Mouse (Mus musculus) heart, postnatal 0 days (tissue): Measurements from ENCODE around the gene Sar1a. TPM values are rescaled to one million over a fixed set of nuclear protein-coding genes. Genes with fewer than 3 reads are reported as not detected.

Experiments used
- ATAC-seq: fragments of 200-750 bp; cut with Nextera tagmentation; 2 replicates; pipeline ENCODE4 v1.8.0; 2017; ENCODE audit warnings: low read depth, moderate number of reproducible peaks, moderate library complexity; ENCODE audit not compliant: insufficient read depth
- DNase-seq: peaks from one replicate; pipeline ENCODE4 v3.0.0-alpha.2; 2016; ENCODE audit warnings: low spot score
- H3K27ac ChIP-seq: fragments of 300-500 bp; sonication (generic); 2 replicates; pipeline ENCODE4 v1.5.1; 2014; ENCODE audit warnings: low read depth, mild to moderate bottlenecking
- H3K27me3 ChIP-seq: fragments of 300-500 bp; sonication (generic); 2 replicates; pipeline ENCODE4 v1.6.1; 2014; ENCODE audit warnings: low read length, mixed read lengths; ENCODE audit not compliant: control insufficient read depth, insufficient read depth
- H3K36me3 ChIP-seq: fragments of 300-500 bp; sonication (generic); replicated peaks from 2 replicates; pipeline ENCODE4 v1.6.1; 2014; ENCODE audit warnings: low read length, mixed read lengths; ENCODE audit not compliant: control insufficient read depth, insufficient read depth
- H3K4me1 ChIP-seq: fragments of 300-500 bp; sonication (generic); 2 replicates; pipeline ENCODE4 v1.6.1; 2014; ENCODE audit warnings: antibody characterized with exemption; ENCODE audit not compliant: control insufficient read depth, insufficient read depth
- H3K4me2 ChIP-seq: fragments of 300-500 bp; sonication (generic); 2 replicates; pipeline ENCODE4 v1.6.1; 2014; ENCODE audit warnings: low read depth, mild to moderate bottlenecking, low read length, moderate library complexity
- H3K4me3 ChIP-seq: fragments of 300-500 bp; sonication (generic); 2 replicates; pipeline ENCODE4 v1.5.1; 2014; ENCODE audit warnings: low read depth, low read length
- H3K9ac ChIP-seq: fragments of 300-500 bp; sonication (generic); replicated peaks from 2 replicates; pipeline ENCODE4 v1.6.1; 2014; ENCODE audit warnings: low read depth, low read length, mixed read lengths
- H3K9me3 ChIP-seq: fragments of 300-500 bp; sonication (generic); replicated peaks from 2 replicates; pipeline ENCODE4 v1.6.1; 2016; ENCODE audit warnings: low read length; ENCODE audit not compliant: control insufficient read depth
- CTCF ChIP-seq: IDR thresholded peaks from 2 replicates; pipeline ENCODE4 v1.5.1; 2016; ENCODE audit warnings: antibody characterized with exemption, control low read depth, low read depth
- EP300 ChIP-seq: IDR thresholded peaks from 2 replicates; pipeline ENCODE4 v1.6.1; 2016; ENCODE audit warnings: antibody characterized with exemption, low read depth
- WGBS: fragments of 180-500 bp; shearing (Covaris S2); extraction: QIAGEN DNeasy Blood & Tissue Kit; methylation state at CpG from one replicate; pipeline ENCODE4 v1.1.7; 2014; 5-methylcytosine and 5-hydroxymethylcytosine counted together
- polyA plus RNA-seq: library from polyadenylated mRNA; unstranded; fragments of >200 nt; fragmentation: Nextera tagmentation; extraction: Ambion mirVana; gene quantifications from 2 replicates; pipeline ENCODE4 v1.2.1, GENCODE M21; 2015
- total RNA-seq: library from RNA; depleted of rRNA; stranded (reverse); fragments of >200 nt; gene quantifications from 2 replicates; pipeline ENCODE4 v1.2.3, GENCODE M21; 2014; ENCODE audit warnings: low replicate concordance

Gene Sar1a
- total and polyA plus RNA-seq, 2 experiments from 2014 or later = 137 to 151 TPM

GRCm38 (mm10) chr10:61656928-61657882, 22.9 kb upstream of the Sar1a start:
- Histone ChIP-seq H3K4me2 (no peak overlapping the region), H3K36me3 (peaks cover 18% of the 10 kb centered on the region; the same call in 1 of the 2 replicates), H3K9me3 (no peaks in the 10 kb centered on the region), H3K4me3 (no peak overlapping the region), H3K27me3 (no peaks in the 10 kb centered on the region), H3K4me1 (no peaks in the 10 kb centered on the region), H3K9ac (no peak overlapping the region), H3K27ac (no peak overlapping the region)
- TF ChIP-seq CTCF (no peak), EP300 (no peak)
- ATAC-seq (no peak), DNase-seq (no peak)
- 85% methylated on average over 18 of the region's 18 CpGs for WGBS

- H3K4me3 ChIP-seq = no peak overlapping the region
- no peaks in the 10 kb centered on the region for H3K4me1 ChIP-seq
- H3K27ac ChIP-seq = no peak overlapping the region
- peaks cover 17% of the 10 kb centered on the region; the same call in 1 of the 2 replicates for H3K36me3 ChIP-seq
- ATAC-seq (no peak), DNase-seq (peak; percentile 42)
- no peaks in the 10 kb centered on the region for H3K9me3 ChIP-seq
- H3K27me3 ChIP-seq = no peaks in the 10 kb centered on the region
- no peak overlapping the region for H3K9ac ChIP-seq
- WGBS = 27% methylated on average over 4 of the region's 4 CpGs
- TF ChIP-seq EP300 (no peak), CTCF (peak; percentile 80)
- H3K4me2 ChIP-seq = no peak overlapping the region
Measured at GRCm38 (mm10) chr10:61657985-61658384, 22.1 kb upstream of the Sar1a start.

GRCm38 (mm10) chr10:61661887-61662286, 18.2 kb upstream of the Sar1a start:
- Histone ChIP-seq H3K9me3 (no peaks in the 10 kb centered on the region), H3K4me2 (no peak overlapping the region), H3K4me1 (no peaks in the 10 kb centered on the region), H3K4me3 (no peak overlapping the region), H3K27me3 (no peaks in the 10 kb centered on the region), H3K9ac (no peak overlapping the region), H3K36me3 (peaks cover 34% of the 10 kb centered on the region), H3K27ac (no peak overlapping the region)
- WGBS = 70% methylated on average over 8 of the region's 8 CpGs
- TF ChIP-seq CTCF (no peak), EP300 (no peak)
- DNase-seq (no peak), ATAC-seq (no peak)

- TF ChIP-seq EP300 = no peak
- TF ChIP-seq CTCF = no peak
- DNase-seq = no peak
Measured at GRCm38 (mm10) chr10:61662391-61662988, 17.6 kb upstream of the Sar1a start.

GRCm38 (mm10) chr10:61665111-61665510, 15.0 kb upstream of the Sar1a start:
- no peak for TF ChIP-seq EP300
- no peak for TF ChIP-seq CTCF
- H3K27me3 ChIP-seq = no peaks in the 10 kb centered on the region
- H3K9ac ChIP-seq = no peak overlapping the region
- H3K4me2 ChIP-seq = no peak overlapping the region
- no peaks in the 10 kb centered on the region for H3K9me3 ChIP-seq
- H3K4me3 ChIP-seq = no peak overlapping the region
- no peak for ATAC-seq
- WGBS = 93% methylated on average over 10 of the region's 10 CpGs
- H3K4me1 ChIP-seq = no peaks in the 10 kb centered on the region
- no peak overlapping the region for H3K27ac ChIP-seq
- H3K36me3 ChIP-seq = peaks cover 51% of the 10 kb centered on the region
- no peak for DNase-seq

More at GRCm38 (mm10) chr10:61662391-61662988, 17.6 kb upstream of the Sar1a start:
- Histone ChIP-seq H3K4me1 (no peaks in the 10 kb centered on the region), H3K27me3 (no peaks in the 10 kb centered on the region), H3K27ac (no peak overlapping the region), H3K9ac (no peak overlapping the region), H3K4me3 (no peak overlapping the region), H3K4me2 (no peak overlapping the region), H3K36me3 (peaks cover 34% of the 10 kb centered on the region), H3K9me3 (no peaks in the 10 kb centered on the region)
- 58% methylated on average over 10 of the region's 10 CpGs for WGBS
- ATAC-seq = no peak
